Mouse (Mus musculus): ENCODE results near the gene Gcnt4. TPM values are rescaled to one million over a fixed set of nuclear protein-coding genes. Genes with fewer than 3 reads are reported as not detected.

Gcnt4 gene
- polyA plus RNA-seq, 1 experiment, result 24.5 TPM

DNA sequence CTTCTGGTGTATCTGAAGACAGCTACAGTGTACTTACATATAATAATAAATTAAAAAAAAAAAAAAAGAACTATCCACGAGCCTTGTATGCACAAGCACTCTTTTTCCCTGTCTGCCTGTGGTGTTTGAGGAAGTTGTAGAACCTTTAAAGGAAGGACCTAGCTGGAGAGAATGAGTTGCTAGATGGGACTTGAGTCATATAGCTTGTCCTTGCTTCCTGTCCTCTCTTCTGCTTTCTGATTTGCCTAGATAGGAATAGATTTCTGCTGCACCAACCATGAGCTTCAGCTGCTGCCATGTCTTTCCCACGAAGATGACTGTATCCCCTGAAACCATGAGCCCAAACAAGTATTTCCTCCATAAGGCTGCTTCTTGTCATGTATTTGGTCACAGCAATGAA is 43.3 kb downstream of the Gcnt4 start:
- Histone ChIP-seq H3K27ac (ENCODE audit: insufficient read depth, low read length) (no peak overlapping the region), H3K4me3 (ENCODE audit: insufficient read depth, low read length) (no peak overlapping the region), H3K4me1 (ENCODE audit: control insufficient read depth, insufficient read depth, low read length) (0 out of 2 replicates have a peak, but pooled peaks cover 3% of the 10 kb centered on the region)
- no peak for TF ChIP-seq POLR2A (IDR thresholded peaks at IDR 0.05; ENCODE audit: low read depth, low read length)

GRCm38 (mm10) chr13:96971076-96971475 is 46.6 kb downstream of the Gcnt4 start:
- Histone ChIP-seq H3K27ac (ENCODE audit: insufficient read depth, low read length) (no peak overlapping the region), H3K4me1 (ENCODE audit: control insufficient read depth, insufficient read depth, low read length) (peaks cover 9% of the 10 kb centered on the region; the same call in 1 of the 2 replicates), H3K4me3 (ENCODE audit: insufficient read depth, low read length) (no peak overlapping the region)
- TF ChIP-seq POLR2A (IDR thresholded peaks at IDR 0.05; ENCODE audit: low read depth, low read length) (no peak), CTCF (IDR thresholded peaks at IDR 0.05; ENCODE audit: borderline replicate concordance, insufficient read depth, low read length) (no peak)

- Histone ChIP-seq H3K27ac (ENCODE audit: insufficient read depth, low read length) (no peak overlapping the region), H3K4me3 (ENCODE audit: insufficient read depth, low read length) (no peak overlapping the region), H3K4me1 (ENCODE audit: control insufficient read depth, insufficient read depth, low read length) (peaks cover 10% of the 10 kb centered on the region; the same call in 1 of the 2 replicates)
- no peak for TF ChIP-seq POLR2A (IDR thresholded peaks at IDR 0.05; ENCODE audit: low read depth, low read length)
- TF ChIP-seq CTCF (IDR thresholded peaks at IDR 0.05; ENCODE audit: borderline replicate concordance, insufficient read depth, low read length), result no peak
These were observed 47.4 kb downstream of the Gcnt4 start for GRCm38 (mm10) chr13:96971861-96972282.

- Histone ChIP-seq H3K4me1 (ENCODE audit: control insufficient read depth, insufficient read depth, low read length) (peaks cover 10% of the 10 kb centered on the region; the same call in 1 of the 2 replicates), H3K4me3 (ENCODE audit: insufficient read depth, low read length) (no peak overlapping the region), H3K27ac (ENCODE audit: insufficient read depth, low read length) (peak overlapping the region; percentile 76)
- TF ChIP-seq CTCF (IDR thresholded peaks at IDR 0.05; ENCODE audit: borderline replicate concordance, insufficient read depth, low read length), result no peak
- TF ChIP-seq POLR2A (IDR thresholded peaks at IDR 0.05; ENCODE audit: low read depth, low read length), result no peak
These were observed 48.8 kb downstream of the Gcnt4 start for GRCm38 (mm10) chr13:96973318-96973717.

DNA sequence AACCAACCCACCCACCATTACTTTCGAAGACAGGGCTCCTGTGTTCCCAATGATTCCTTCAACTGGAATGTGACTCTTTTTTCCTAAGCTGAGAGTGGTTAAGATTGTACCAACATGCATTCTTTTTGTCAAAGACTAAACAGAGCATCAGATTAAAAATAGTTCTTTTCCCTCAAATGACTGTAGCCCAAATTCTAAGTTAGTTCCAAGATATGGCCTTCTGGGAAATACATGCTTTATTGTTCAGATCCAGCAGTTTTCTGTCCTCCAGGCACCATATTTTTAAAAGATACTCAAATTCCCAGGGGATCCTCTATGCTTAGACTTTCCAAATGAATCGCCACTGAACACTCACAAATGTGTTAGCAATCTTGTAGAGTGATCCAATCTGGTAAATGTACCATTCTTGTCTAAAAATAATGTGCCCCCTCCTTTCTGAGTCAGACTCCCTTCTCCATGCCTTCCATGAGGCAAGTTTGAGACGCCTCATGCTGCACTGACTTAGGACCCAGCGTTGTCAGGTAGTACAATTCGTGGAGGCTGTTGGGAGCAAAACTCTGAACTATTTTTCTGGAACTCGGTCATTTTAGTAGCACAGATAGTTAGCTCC is 52.6 kb downstream of the Gcnt4 start:
- H3K4me3 ChIP-seq (ENCODE audit: insufficient read depth, low read length), result no peak overlapping the region
- peaks cover 6% of the 10 kb centered on the region; the same call in 1 of the 2 replicates for H3K4me1 ChIP-seq (ENCODE audit: control insufficient read depth, insufficient read depth, low read length)
- peak overlapping the region; percentile 99 for H3K27ac ChIP-seq (ENCODE audit: insufficient read depth, low read length)
- no peak for TF ChIP-seq CTCF (IDR thresholded peaks at IDR 0.05; ENCODE audit: borderline replicate concordance, insufficient read depth, low read length)
- no peak for TF ChIP-seq POLR2A (IDR thresholded peaks at IDR 0.05; ENCODE audit: low read depth, low read length)

- Histone ChIP-seq H3K27ac (ENCODE audit: insufficient read depth, low read length) (no peak overlapping the region), H3K4me1 (ENCODE audit: control insufficient read depth, insufficient read depth, low read length) (peaks cover 4% of the 10 kb centered on the region), H3K4me3 (ENCODE audit: insufficient read depth, low read length) (no peak overlapping the region)
- TF ChIP-seq CTCF (IDR thresholded peaks at IDR 0.05; ENCODE audit: borderline replicate concordance, insufficient read depth, low read length) (no peak), POLR2A (IDR thresholded peaks at IDR 0.05; ENCODE audit: low read depth, low read length) (no peak)
These were observed 56.1 kb downstream of the Gcnt4 start for GRCm38 (mm10) chr13:96980561-96980960.

DNA sequence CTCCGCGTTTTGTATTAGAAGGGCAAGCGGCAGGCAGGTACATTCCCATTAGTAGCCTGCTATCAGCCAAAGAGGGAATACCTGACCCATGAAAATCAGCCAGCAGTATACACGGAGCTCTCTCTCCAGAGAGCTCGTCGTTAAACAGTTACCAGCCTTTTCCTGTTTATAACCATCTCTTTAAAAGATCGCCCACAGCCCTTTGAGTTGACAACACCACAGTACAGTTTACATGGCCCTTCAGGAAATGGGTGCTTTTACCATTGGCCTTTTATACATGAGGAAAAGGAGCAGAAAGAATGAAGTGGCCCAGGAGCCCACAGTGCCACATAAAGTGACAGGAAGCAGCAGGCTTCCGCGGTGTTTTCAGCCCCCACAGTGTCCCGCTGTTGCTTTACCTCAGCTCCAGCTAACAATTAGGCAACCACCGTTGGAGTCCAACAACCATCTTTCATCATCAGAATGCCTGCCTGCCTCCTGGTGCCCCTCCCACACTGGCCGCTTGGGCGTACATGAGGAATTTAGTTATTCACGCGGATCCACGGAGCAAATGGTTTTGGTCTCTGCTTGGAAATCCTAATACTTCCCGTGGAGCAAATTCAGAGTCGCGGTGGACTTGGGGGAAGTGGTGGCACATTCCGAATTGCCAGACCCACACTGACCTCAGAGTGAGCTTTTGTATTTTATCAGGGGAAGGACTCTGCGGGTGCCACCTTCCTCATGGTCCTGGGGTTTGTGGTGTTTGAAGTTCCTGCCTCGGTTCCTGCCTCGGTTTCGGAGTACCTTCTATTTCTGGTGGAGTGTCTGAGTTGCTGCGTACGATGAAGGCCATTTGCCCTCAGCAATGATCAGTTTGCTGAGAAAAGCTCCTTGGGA is 59.0 kb downstream of the Gcnt4 start:
- Histone ChIP-seq H3K27ac (ENCODE audit: insufficient read depth, low read length) (no peak overlapping the region), H3K4me1 (ENCODE audit: control insufficient read depth, insufficient read depth, low read length) (peaks cover 3% of the 10 kb centered on the region), H3K4me3 (ENCODE audit: insufficient read depth, low read length) (no peak overlapping the region)
- no peak for TF ChIP-seq POLR2A (IDR thresholded peaks at IDR 0.05; ENCODE audit: low read depth, low read length)
- TF ChIP-seq CTCF (IDR thresholded peaks at IDR 0.05; ENCODE audit: borderline replicate concordance, insufficient read depth, low read length), result no peak

GRCm38 (mm10) chr13:96984688-96985087 is 60.2 kb downstream of the Gcnt4 start:
- H3K4me1 ChIP-seq (ENCODE audit: control insufficient read depth, insufficient read depth, low read length), result peaks cover 3% of the 10 kb centered on the region
- no peak overlapping the region for H3K4me3 ChIP-seq (ENCODE audit: insufficient read depth, low read length)
- no peak for TF ChIP-seq CTCF (IDR thresholded peaks at IDR 0.05; ENCODE audit: borderline replicate concordance, insufficient read depth, low read length)
- TF ChIP-seq POLR2A (IDR thresholded peaks at IDR 0.05; ENCODE audit: low read depth, low read length), result no peak
- H3K27ac ChIP-seq (ENCODE audit: insufficient read depth, low read length), result no peak overlapping the region

DNA sequence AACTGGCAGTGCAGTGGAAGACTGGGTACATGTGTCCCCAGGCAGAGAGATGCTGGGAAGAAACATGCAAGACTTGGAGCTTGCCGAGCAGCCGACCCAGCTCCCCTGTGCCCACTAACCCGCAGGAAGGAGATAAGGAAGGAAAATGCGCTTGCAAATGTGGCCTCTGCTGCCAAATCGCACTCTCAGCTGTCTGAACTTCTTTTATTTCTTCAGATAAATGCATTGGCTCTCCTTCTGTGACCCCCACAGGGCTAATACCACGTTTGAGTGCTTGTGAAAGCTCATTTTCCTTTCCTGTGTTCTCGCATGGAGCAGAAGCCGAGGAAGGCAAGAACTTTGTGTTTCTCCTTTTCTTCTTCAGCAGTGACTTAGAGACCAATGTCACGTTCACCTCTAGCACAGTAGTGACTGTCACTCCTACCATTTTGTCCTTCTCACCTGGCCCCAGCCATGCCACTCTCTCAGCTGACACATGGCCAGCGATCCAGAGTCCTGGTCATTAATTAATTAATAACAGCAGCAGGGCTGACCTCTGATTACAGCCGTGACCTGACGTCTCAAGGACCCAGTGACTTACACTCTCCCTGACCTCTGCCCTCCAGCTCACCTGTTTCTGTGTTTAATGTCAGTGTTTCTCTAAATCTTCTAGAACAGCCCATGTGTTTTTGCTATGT is 61.2 kb downstream of the Gcnt4 start:
- TF ChIP-seq POLR2A (IDR thresholded peaks at IDR 0.05; ENCODE audit: low read depth, low read length), result no peak
- no peak for TF ChIP-seq CTCF (IDR thresholded peaks at IDR 0.05; ENCODE audit: borderline replicate concordance, insufficient read depth, low read length)
- Histone ChIP-seq H3K4me3 (ENCODE audit: insufficient read depth, low read length) (no peak overlapping the region), H3K27ac (ENCODE audit: insufficient read depth, low read length) (no peak overlapping the region), H3K4me1 (ENCODE audit: control insufficient read depth, insufficient read depth, low read length) (peaks cover 3% of the 10 kb centered on the region)
